Mouse (Mus musculus) layer of hippocampus, adult 9-11 months (tissue): Measurements from ENCODE around the gene Cars.
"Not testable (repeated sequence)": the region's sequence is repeated elsewhere in the genome, so short reads cannot be mapped to it uniquely, and the experiment has no call there.

Source experiments
- DNase-seq: peaks from one replicate; pipeline ENCODE4 v3.0.0; 2022

The Cars gene

GRCm38 (mm10) chr7:143599428-143600230 is at the start of gene Cars:
Cars (minus strand) TSS chr7:143600090.
- DNase-seq, result peak; percentile 94

GRCm38 (mm10) chr7:143649034-143649768 is 49.3 kb upstream of the Cars start, which contains the start of gene Tnfrsf22:
Tnfrsf22 (minus strand) TSS chr7:143649661.
- DNase-seq, result peak; percentile 81

GRCm38 (mm10) chr7:143643949-143644348 is 44.1 kb upstream of the Cars start:
- not testable (repeated sequence) for DNase-seq

- DNase-seq, result no peak
These were observed 36.8 kb upstream of the Cars start for GRCm38 (mm10) chr7:143636674-143637073.

GRCm38 (mm10) chr7:143631503-143631902 is 31.6 kb upstream of the Cars start:
- DNase-seq, result no peak

GRCm38 (mm10) chr7:143629501-143629900 is 29.6 kb upstream of the Cars start:
- no peak for DNase-seq

- DNase-seq, result no peak
These were observed 28.6 kb upstream of the Cars start, which contains the start of gene Tnfrsf26 for GRCm38 (mm10) chr7:143628540-143628939. Tnfrsf26 (minus strand) TSS chr7:143628722.

- no peak for DNase-seq
These were observed 27.8 kb upstream of the Cars start for GRCm38 (mm10) chr7:143627555-143628286.

GRCm38 (mm10) chr7:143626178-143626577 is 26.3 kb upstream of the Cars start:
- no peak for DNase-seq

- no peak for DNase-seq
These were observed 25.3 kb upstream of the Cars start for GRCm38 (mm10) chr7:143625151-143625550.

GRCm38 (mm10) chr7:143624561-143624960 is 24.7 kb upstream of the Cars start:
- no peak for DNase-seq

- DNase-seq, result no peak
These were observed 21.1 kb upstream of the Cars start for GRCm38 (mm10) chr7:143620951-143621350.

GRCm38 (mm10) chr7:143614404-143615135 is 14.7 kb upstream of the Cars start:
- DNase-seq, result no peak

GRCm38 (mm10) chr7:143612215-143612614 is 12.3 kb upstream of the Cars start:
- DNase-seq, result no peak

GRCm38 (mm10) chr7:143605321-143605720 is 5.4 kb upstream of the Cars start:
- no peak for DNase-seq

- DNase-seq, result no peak
These were observed 5.0 kb upstream of the Cars start for GRCm38 (mm10) chr7:143604889-143605288.

- DNase-seq, result no peak
These were observed 1.8 kb upstream of the Cars start for GRCm38 (mm10) chr7:143601705-143602104.

- DNase-seq, result no peak
These were observed 396 bp upstream of the Cars start for GRCm38 (mm10) chr7:143600231-143600740.

- DNase-seq, result no peak
These were observed 5.0 kb downstream of the Cars start for GRCm38 (mm10) chr7:143594865-143595264.

- no peak for DNase-seq
These were observed 7.6 kb downstream of the Cars start for GRCm38 (mm10) chr7:143592255-143592654.

- DNase-seq, result no peak
These were observed 11.9 kb downstream of the Cars start for GRCm38 (mm10) chr7:143588006-143588405.

GRCm38 (mm10) chr7:143587586-143587985 is 12.3 kb downstream of the Cars start:
- DNase-seq, result no peak
